Mouse (Mus musculus) lung, adult 2 months (tissue): Measurements from ENCODE around the gene Fkbp5.

Experiments used
- CTCF ChIP-seq: fragments of 200-500 bp; IDR thresholded peaks from 2 replicates; pipeline ENCODE4 v1.5.1; 2011; ENCODE audit warnings: mild to moderate bottlenecking, low read length, control low read depth; ENCODE audit not compliant: insufficient read depth
- POLR2A ChIP-seq: fragments of 200-500 bp; IDR thresholded peaks from 2 replicates; pipeline ENCODE4 v1.6.1; 2011; ENCODE audit warnings: low read depth, mild to moderate bottlenecking, control low read depth, low read length, borderline replicate concordance; ENCODE audit errors: extremely low read depth

- no peak for TF ChIP-seq CTCF
- TF ChIP-seq POLR2A = no peak
These were observed 7.6 kb upstream of the Fkbp5 start for GRCm38 (mm10) chr17:28524831-28525430.
